Mouse (Mus musculus) hindlimb bud, embryonic 11.5 days (tissue): Measurements from ENCODE around the gene Palld.

ENCODE experiments used
- DNase-seq: peaks from one replicate; pipeline ENCODE4 v3.0.0-alpha.2; 2012; ENCODE audit warnings: low read depth, low spot score; ENCODE audit errors: extremely low spot score

Palld gene

GRCm38 (mm10) chr8:61559450-61559849, 343.0 kb downstream of the Palld start:
- no peak for DNase-seq

- no peak for DNase-seq
These were observed 344.2 kb downstream of the Palld start for GRCm38 (mm10) chr8:61558051-61558846.

- DNase-seq = no peak
These were observed 345.5 kb downstream of the Palld start for GRCm38 (mm10) chr8:61557036-61557435.

- DNase-seq = no peak
These were observed 346.3 kb downstream of the Palld start for GRCm38 (mm10) chr8:61556219-61556618.

GRCm38 (mm10) chr8:61555343-61555742, 347.1 kb downstream of the Palld start:
- DNase-seq = no peak

- DNase-seq = no peak
These were observed 349.6 kb downstream of the Palld start for GRCm38 (mm10) chr8:61552755-61553402.

GRCm38 (mm10) chr8:61552221-61552620, 350.3 kb downstream of the Palld start:
- DNase-seq = no peak

GRCm38 (mm10) chr8:61550006-61550748, 352.3 kb downstream of the Palld start:
- no peak for DNase-seq

- DNase-seq = no peak
These were observed 352.9 kb downstream of the Palld start for GRCm38 (mm10) chr8:61549585-61549984.

GRCm38 (mm10) chr8:61539828-61540500, 362.5 kb downstream of the Palld start:
- DNase-seq = peak; percentile 80

GRCm38 (mm10) chr8:61537471-61537870, 365.0 kb downstream of the Palld start:
- no peak for DNase-seq

GRCm38 (mm10) chr8:61535472-61535871, 367.0 kb downstream of the Palld start:
- DNase-seq = no peak

- no peak for DNase-seq
These were observed 369.0 kb downstream of the Palld start for GRCm38 (mm10) chr8:61533356-61533926.

- no peak for DNase-seq
These were observed 369.7 kb downstream of the Palld start for GRCm38 (mm10) chr8:61532831-61533230.

GRCm38 (mm10) chr8:61531944-61532795, 370.3 kb downstream of the Palld start:
- DNase-seq = no peak

GRCm38 (mm10) chr8:61528642-61529041, 373.8 kb downstream of the Palld start:
- no peak for DNase-seq

- no peak for DNase-seq
These were observed 374.3 kb downstream of the Palld start for GRCm38 (mm10) chr8:61528197-61528596.

- no peak for DNase-seq
These were observed 375.5 kb downstream of the Palld start for GRCm38 (mm10) chr8:61527037-61527436.

- no peak for DNase-seq
These were observed 380.4 kb downstream of the Palld start for GRCm38 (mm10) chr8:61522132-61522531.
